Mouse (Mus musculus): Measurements from ENCODE around the gene Pias4. TPM values are rescaled to one million over a fixed set of nuclear protein-coding genes. Genes with fewer than 3 reads are reported as not detected.

Gene Pias4
- polyA plus RNA-seq, 1 experiment from 2014 or later = 34.7 TPM

DNA sequence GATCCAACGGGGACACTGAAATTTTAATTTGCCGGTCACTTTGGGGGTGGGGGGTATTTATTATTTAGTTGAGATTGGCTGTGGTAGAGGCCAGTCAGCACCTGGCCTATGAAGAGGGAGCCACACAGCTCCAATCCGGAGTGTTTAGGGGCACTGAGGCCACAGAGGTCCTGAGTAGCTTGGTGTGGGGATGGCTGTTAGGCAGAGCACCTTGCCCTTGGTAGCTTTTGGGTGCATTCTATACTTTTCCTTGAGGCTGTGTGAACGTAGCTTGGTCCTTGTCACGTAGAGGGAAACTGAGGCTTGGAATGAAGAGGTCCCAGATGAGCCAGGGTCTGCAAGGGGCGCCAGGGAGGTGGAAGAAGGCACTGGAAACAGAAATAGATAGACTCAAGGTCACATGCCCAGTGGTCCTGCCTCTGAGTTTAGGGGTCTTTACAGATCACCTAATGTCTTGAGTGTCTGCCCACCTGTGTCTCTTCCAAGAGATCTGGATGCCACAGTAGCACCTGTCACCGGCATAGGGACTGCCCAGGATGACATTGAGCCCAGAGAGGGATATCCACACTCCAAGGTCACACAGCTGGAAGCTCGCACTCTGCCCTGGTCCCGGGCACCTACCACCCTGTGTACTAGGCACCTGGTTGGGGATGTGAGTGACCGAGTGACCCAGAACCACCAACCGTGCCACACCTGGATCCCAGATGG is 28.7 kb downstream of the Pias4 start:
- Histone ChIP-seq H3K4me2 (ENCODE audit: low read depth, low read length) (peak overlapping the region; percentile 94), H3K4me1 (ENCODE audit: control insufficient read depth, insufficient read depth, low read length) (peaks cover 60% of the 10 kb centered on the region), H3K4me3 (ENCODE audit: low read length) (peak overlapping the region; percentile 87), H3K9ac (ENCODE audit: low read length) (peak overlapping the region; percentile 92), H3K27ac (ENCODE audit: low read length) (peak overlapping the region; percentile 94), H3K36me3 (ENCODE audit: control insufficient read depth, insufficient read depth) (peaks cover 3% of the 10 kb centered on the region), H3K27me3 (ENCODE audit: control insufficient read depth, insufficient read depth, low read length) (no peaks in the 10 kb centered on the region; the same call in 1 of the 2 replicates), H3K9me3 (replicated peaks; ENCODE audit: control insufficient read depth, low read length) (no peaks in the 10 kb centered on the region)
- 52% methylated on average over 11 of the region's 11 CpGs for WGBS
- no peak for ATAC-seq (replicated peaks; ENCODE audit: extremely low read depth, insufficient read depth, low FRiP score)

DNA sequence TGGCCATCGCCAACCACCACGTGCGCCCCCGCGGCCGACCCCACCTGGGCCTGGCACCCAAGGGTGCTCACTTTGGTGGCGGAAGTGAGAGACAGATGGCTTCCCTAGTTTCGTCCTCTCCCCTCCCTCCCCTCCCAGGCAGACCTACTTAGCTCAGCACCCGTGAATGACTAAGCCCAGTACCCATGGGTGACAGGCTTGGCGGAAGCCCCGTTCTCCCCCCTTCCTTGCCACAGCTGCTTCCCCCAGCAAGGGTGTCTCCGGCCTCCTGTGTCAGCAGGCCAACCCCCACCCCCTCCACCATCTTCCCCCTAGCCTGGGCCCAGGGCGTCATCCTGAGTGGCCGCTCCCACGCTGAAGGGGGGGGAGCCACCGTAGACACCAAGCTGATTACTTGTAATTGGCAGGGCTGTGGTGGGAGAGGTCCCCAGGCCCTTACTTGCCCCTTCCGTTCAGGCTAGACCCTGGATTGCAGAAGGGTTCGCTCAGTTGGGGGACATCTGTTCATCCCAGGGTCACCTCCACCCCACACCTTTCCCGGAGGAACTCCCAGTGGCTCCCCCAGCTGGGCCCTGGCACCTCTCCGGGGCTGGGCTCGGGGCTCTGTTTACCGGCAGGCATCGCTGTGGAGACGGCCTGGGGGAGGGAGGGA is 29.5 kb downstream of the Pias4 start:
- Histone ChIP-seq H3K4me1 (ENCODE audit: control insufficient read depth, insufficient read depth, low read length) (peaks cover 61% of the 10 kb centered on the region), H3K9me3 (replicated peaks; ENCODE audit: control insufficient read depth, low read length) (no peaks in the 10 kb centered on the region), H3K36me3 (ENCODE audit: control insufficient read depth, insufficient read depth) (no peaks in the 10 kb centered on the region), H3K4me3 (ENCODE audit: low read length) (peak overlapping the region; percentile 87), H3K9ac (ENCODE audit: low read length) (peak overlapping the region; percentile 92), H3K4me2 (ENCODE audit: low read depth, low read length) (peak overlapping the region; percentile 94), H3K27ac (ENCODE audit: low read length) (peak overlapping the region; percentile 94), H3K27me3 (ENCODE audit: control insufficient read depth, insufficient read depth, low read length) (no peaks in the 10 kb centered on the region; the same call in 1 of the 2 replicates)
- WGBS = 0% methylated on average over 22 of the region's 24 CpGs
- no peak for ATAC-seq (replicated peaks; ENCODE audit: extremely low read depth, insufficient read depth, low FRiP score)

DNA sequence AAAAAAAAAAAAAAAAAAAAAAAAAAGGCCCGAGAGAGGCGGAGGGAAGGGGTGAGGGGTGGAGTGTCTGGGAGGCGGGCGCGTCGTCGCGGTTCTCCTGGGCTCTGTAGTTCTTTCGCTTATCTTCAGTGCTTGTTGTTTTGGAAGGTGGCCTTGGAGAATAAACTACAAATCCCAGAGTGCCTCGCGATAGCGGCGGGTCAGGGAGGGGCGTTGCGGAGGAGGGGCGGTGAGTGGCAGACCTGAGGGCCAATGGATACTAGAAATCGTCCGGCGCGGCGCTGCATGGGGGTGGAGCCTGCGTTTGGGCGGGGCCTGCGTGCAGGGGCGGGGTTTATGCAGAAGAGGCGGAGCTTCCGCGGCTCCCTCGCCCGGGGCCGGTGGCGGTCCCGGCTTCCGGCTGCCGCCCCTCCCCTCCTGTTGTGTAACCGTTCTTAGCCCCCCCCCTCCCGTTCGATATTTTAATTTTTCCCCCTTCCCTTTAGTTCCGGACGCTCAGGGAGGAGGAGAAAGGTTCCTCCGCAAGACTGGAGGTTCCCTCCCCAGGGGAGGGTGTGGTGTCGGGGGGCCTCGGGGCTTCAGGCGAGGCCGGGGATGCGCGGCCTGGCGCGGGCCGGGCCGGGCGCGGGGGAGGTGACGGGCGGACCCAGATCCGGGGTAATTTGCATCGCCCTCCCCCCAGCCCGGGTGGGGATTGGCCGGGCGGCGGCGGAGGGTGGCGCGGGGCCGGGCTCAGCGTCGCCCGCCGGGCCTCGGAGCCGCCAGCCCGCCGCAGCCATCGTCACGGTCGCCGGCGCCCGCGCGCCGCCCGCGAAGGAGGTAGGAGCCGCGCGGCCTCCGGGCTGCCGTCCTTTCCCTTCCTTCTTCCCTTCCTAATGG is 30.2 kb downstream of the Pias4 start:
- Histone ChIP-seq H3K4me3 (ENCODE audit: low read length) (peak overlapping the region; percentile 87), H3K4me2 (ENCODE audit: low read depth, low read length) (peak overlapping the region; percentile 94), H3K9ac (ENCODE audit: low read length) (peak overlapping the region; percentile 92), H3K27me3 (ENCODE audit: control insufficient read depth, insufficient read depth, low read length) (no peaks in the 10 kb centered on the region; the same call in 1 of the 2 replicates), H3K27ac (ENCODE audit: low read length) (peak overlapping the region; percentile 97), H3K36me3 (ENCODE audit: control insufficient read depth, insufficient read depth) (no peaks in the 10 kb centered on the region), H3K9me3 (replicated peaks; ENCODE audit: control insufficient read depth, low read length) (no peaks in the 10 kb centered on the region), H3K4me1 (ENCODE audit: control insufficient read depth, insufficient read depth, low read length) (peaks cover 56% of the 10 kb centered on the region)
- WGBS = 0% methylated on average over 75 of the region's 89 CpGs
- peak; percentile 88 for ATAC-seq (replicated peaks; ENCODE audit: extremely low read depth, insufficient read depth, low FRiP score)

DNA sequence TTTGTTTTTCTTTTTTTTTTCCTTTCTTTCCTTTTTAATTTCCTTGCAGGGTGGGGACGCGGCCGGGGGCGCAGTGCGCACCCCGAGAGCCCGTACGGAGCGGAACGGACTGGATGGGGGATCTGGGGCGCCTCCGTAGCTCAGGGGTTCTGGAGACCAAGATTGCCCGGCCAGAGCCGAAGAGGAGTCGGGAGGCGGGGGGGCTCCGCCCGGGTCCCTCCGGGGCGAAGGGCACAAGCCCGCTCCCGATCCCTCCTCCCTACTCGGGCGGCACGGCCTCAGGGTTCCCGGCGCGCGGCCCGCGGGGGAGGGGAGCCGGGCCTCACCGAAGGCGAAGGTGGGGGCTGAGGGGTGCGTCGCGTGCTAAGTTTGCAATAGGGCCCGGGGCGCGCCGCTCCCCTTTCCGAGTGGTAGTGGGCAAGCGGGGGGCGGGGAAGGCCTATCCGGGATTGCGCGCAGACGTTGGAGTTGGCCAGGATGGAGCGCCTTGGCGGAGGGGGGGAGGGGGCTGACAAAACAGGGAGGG is 31.0 kb downstream of the Pias4 start:
- under 1% methylated on average over 40 of the region's 50 CpGs for WGBS
- Histone ChIP-seq H3K9ac (ENCODE audit: low read length) (peak overlapping the region; percentile 89), H3K27ac (ENCODE audit: low read length) (peak overlapping the region; percentile 97), H3K4me1 (ENCODE audit: control insufficient read depth, insufficient read depth, low read length) (peaks cover 50% of the 10 kb centered on the region), H3K27me3 (ENCODE audit: control insufficient read depth, insufficient read depth, low read length) (no peaks in the 10 kb centered on the region; the same call in 1 of the 2 replicates), H3K4me3 (ENCODE audit: low read length) (peak overlapping the region; percentile 82), H3K9me3 (replicated peaks; ENCODE audit: control insufficient read depth, low read length) (no peaks in the 10 kb centered on the region), H3K4me2 (ENCODE audit: low read depth, low read length) (peak overlapping the region; percentile 87), H3K36me3 (ENCODE audit: control insufficient read depth, insufficient read depth) (no peaks in the 10 kb centered on the region)
- ATAC-seq (replicated peaks; ENCODE audit: extremely low read depth, insufficient read depth, low FRiP score) = peak; percentile 7

DNA sequence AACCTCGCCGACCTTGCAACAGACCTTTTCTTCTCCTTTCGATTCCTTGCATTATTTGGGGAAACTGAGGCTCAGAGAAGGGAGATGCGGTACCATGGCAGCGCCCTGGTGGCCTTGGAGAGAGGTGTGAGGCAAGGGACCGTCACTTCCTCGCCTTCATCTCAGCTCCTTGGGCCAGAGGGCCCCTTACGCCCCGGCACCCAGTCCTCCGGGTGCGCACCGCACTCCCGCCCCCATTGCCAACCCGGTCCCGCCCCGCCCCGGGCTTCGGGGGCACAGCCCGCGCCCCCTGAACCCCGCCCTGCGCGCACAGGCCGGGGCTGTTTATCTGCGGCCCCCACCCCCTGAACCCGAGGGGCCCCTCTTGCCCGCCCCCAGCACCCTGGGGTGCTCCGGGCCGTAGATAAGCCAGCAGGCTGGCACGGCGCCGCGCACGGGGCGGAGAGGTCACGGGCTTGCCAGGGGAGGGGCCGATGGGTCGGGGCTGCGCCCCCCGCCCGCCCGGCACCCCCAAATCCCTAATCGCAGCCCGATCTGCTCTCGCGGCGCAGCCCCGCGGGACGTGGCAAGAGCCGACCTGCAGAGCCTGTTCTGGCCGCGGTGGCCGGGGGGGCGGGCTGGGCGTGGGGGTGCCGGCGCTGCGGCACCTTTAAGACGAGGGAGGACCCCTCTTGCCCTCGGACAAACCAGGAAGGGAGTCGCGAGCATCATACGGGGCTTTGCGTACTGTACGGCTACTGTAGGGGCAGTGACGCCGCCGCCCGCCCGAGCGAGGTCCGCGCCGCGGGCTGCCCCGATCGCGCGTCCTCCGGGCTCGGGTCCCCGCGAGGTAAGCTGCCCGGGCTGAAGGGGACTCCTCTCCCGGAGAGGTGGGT is 31.7 kb downstream of the Pias4 start:
- Histone ChIP-seq H3K9me3 (replicated peaks; ENCODE audit: control insufficient read depth, low read length) (no peaks in the 10 kb centered on the region), H3K4me3 (ENCODE audit: low read length) (peak overlapping the region; percentile 82), H3K4me1 (ENCODE audit: control insufficient read depth, insufficient read depth, low read length) (peaks cover 43% of the 10 kb centered on the region), H3K27me3 (ENCODE audit: control insufficient read depth, insufficient read depth, low read length) (no peaks in the 10 kb centered on the region; the same call in 1 of the 2 replicates), H3K36me3 (ENCODE audit: control insufficient read depth, insufficient read depth) (no peaks in the 10 kb centered on the region), H3K27ac (ENCODE audit: low read length) (peak overlapping the region; percentile 97), H3K4me2 (ENCODE audit: low read depth, low read length) (peak overlapping the region; percentile 87), H3K9ac (ENCODE audit: low read length) (peak overlapping the region; percentile 89)
- under 1% methylated on average over 69 of the region's 86 CpGs for WGBS
- ATAC-seq (replicated peaks; ENCODE audit: extremely low read depth, insufficient read depth, low FRiP score) = peak; percentile 38

DNA sequence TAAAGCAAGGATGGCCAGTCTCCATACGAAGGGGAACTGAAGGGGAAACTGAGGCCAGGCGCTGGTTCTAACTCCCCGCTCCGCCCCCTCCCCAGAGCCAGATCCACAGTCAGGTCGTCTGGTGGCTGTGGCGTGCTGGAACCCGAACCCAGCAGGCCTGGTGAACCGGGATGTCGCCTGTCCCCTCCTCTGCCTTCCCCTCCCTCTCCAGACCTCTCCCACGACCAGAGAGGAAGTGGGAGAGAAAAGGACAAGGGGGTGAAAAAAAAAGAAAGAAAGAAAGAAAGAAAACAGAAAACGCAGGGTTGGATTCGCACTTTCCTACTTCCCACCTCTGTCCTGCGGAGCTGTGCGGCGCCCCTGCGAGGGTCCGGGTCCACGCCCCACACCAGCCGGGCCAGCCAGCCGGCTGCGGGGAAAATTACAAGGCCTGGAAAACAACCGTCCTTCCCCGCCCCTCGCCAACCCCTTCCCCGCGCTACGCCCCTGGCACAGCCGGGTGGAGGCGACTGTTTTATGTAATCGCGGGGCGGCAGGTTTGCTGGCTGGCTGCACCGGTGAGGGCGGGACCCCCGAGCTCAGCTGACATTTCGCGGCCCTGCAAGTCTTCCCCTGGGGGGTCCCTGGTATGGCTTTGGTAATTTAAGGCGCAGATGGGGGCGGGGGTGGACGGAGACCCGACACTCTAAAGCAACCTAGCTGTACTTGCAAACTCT is 32.6 kb downstream of the Pias4 start, which contains the start of gene Zbtb7a:
Zbtb7a (plus strand) TSS at position 255 of the 716 bp plus-strand sequence.
- ATAC-seq (replicated peaks; ENCODE audit: extremely low read depth, insufficient read depth, low FRiP score) = no peak
- peak within 1 kb of the TSS; percentile 89 for H3K9ac ChIP-seq (ENCODE audit: low read length)
- peak within 1 kb of the TSS; percentile 97 for H3K27ac ChIP-seq (ENCODE audit: low read length)
- H3K9me3 ChIP-seq (replicated peaks; ENCODE audit: control insufficient read depth, low read length) = no peaks in the 10 kb centered on the region
- 4% methylated on average over 40 of the region's 41 CpGs for WGBS
- no peaks in the 10 kb centered on the region for H3K36me3 ChIP-seq (ENCODE audit: control insufficient read depth, insufficient read depth)
- H3K27me3 ChIP-seq (ENCODE audit: control insufficient read depth, insufficient read depth, low read length) = no peaks in the 10 kb centered on the region; the same call in 1 of the 2 replicates
- peak within 1 kb of the TSS; percentile 87 for H3K4me2 ChIP-seq (ENCODE audit: low read depth, low read length)
- H3K4me3 ChIP-seq (ENCODE audit: low read length) = peak within 1 kb of the TSS; percentile 82
- H3K4me1 ChIP-seq (ENCODE audit: control insufficient read depth, insufficient read depth, low read length) = peaks cover 33% of the 10 kb centered on the region

DNA sequence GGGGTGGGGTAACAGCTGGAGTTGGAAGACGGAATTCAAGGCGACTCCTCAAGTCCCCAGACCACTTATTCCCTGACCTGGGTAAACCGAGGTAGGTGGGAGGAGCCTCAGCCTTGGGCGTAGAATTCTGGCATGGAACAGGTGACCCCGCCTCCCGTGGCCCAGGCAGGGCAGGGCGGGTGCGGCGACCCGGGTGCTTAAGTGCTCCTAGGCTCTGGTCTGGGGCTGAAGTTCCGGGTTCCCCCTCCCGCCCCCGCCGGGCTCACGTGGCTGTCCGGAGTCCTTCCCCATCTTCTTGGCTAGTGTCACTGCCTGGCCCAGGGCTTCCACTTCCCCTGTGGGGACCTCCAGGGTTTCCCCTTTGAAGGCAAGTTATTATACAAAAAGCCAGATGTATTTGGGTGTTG is 33.5 kb downstream of the Pias4 start:
- Histone ChIP-seq H3K9me3 (replicated peaks; ENCODE audit: control insufficient read depth, low read length) (no peaks in the 10 kb centered on the region), H3K27ac (ENCODE audit: low read length) (no peak overlapping the region), H3K27me3 (ENCODE audit: control insufficient read depth, insufficient read depth, low read length) (no peaks in the 10 kb centered on the region; the same call in 1 of the 2 replicates), H3K9ac (ENCODE audit: low read length) (peak overlapping the region; percentile 7; the same call in 1 of the 2 replicates), H3K4me1 (ENCODE audit: control insufficient read depth, insufficient read depth, low read length) (peaks cover 30% of the 10 kb centered on the region), H3K4me3 (ENCODE audit: low read length) (peak overlapping the region; percentile 12), H3K4me2 (ENCODE audit: low read depth, low read length) (peak overlapping the region; percentile 87), H3K36me3 (ENCODE audit: control insufficient read depth, insufficient read depth) (no peaks in the 10 kb centered on the region)
- WGBS = 4% methylated on average over 16 of the region's 16 CpGs
- ATAC-seq (replicated peaks; ENCODE audit: extremely low read depth, insufficient read depth, low FRiP score) = no peak
